Mouse (Mus musculus): ENCODE results near the gene Gm20696.

Gm20696 gene

DNA sequence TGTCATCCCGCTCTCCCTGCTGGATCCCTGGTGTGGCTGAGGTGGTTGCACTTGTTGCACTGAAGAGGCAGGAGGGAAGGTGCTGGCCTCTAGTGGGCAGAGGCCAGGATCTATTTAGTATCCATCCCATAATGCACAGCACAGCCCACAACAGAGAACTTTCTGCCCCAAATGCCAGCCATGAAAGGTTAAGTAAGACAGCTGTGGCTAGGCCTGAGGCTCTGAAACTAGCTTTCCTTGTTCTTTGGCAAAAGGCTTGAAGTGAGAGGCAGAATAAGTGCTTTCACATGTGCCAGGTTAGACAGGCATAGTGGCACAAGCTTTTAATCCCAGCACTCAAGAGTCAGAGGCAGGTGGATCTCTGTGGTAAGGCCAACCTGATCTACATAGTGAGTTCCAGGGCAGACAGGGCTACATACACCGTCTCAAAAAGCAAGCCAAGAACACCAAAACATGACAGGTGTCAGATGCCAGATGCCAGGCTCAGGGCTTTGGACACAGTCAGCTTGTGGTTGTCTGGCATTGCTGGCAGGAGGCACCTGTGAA is 281.5 kb downstream of the Gm20696 start:
- peak; percentile 9 to 17 for DNase-seq

DNA sequence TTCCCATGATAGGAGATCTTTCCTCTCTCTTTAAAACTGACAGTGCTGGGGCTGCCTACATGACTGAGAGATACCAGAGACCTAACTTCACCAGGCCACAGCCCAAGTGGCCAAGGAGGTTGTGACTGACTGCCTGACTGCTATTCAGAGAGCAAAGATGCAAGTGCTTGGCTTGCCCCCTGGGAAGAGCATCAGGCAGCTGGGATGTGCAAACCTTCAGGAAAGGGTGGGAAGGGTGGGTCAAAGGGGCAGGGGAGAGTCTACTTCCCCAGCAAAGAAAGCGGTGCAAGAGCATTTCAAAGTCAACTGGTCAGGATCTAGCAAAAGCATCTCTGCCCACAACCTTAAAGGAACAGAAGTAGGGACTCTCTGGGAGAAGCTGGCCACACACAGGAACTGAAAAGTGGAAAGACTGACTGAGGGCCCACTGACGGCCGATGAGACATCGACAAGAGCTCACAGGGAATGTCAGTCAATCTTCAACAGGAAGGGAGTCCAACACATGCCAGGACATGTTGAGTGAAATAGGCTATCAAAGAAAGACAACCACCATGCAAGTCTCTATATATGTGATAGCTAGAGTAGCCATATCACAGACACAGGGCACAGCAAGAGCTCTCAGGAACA is 282.6 kb downstream of the Gm20696 start:
- DNase-seq: no peak

DNA sequence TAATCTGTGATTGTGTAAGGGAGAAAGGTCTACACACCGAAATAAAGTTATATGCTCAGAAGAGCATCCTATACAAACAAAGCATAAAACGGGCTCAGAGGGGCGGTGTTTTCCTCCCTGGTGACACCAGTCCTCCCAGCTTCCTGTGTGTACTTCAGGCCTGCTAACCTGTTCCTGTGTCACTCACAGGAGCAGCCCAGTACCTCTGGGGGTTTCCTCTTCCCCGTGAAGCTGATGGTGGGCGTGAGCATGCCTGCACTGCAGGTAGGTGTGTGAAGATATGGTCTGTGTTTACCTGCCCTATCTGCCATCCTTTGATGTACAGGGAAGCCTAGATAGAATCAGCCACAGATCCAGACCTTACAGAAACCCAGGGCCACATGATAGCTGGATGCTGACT is 286.5 kb downstream of the Gm20696 start:
- no peak for DNase-seq

DNA sequence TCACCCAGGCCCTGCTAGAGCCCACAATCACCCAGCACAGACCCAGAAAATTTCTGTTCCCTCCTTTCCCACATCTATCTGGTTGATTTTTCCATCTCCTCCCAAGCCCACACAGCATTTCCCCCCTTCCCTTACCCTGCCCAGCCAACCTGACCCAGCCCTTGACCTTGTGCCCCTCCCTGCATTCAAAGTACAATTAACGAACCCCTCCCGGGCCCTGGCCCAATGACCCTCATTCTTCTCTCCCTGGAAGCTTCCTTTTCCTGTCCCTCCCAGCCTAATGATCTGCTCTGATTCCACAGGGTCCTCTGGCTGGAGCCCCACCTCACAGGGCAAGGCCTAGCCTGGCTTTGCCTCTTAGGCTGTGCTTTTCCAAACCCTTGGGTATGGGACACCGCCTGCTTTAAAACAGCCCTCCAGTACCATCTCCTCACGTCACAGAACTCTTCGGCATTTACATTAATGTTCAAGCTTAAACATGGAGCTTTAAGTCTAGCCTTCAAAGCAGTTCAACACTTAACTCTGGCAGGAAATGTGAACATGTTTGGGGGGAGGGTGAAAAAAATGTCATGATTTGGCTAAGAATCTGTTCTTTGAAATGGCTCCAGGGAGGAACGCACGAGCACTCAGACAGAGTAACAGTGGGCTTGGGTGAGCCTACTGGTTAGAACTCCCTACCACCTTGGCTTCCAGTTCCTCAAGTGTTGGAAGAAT is 287.4 kb downstream of the Gm20696 start:
- no peak for DNase-seq

DNA sequence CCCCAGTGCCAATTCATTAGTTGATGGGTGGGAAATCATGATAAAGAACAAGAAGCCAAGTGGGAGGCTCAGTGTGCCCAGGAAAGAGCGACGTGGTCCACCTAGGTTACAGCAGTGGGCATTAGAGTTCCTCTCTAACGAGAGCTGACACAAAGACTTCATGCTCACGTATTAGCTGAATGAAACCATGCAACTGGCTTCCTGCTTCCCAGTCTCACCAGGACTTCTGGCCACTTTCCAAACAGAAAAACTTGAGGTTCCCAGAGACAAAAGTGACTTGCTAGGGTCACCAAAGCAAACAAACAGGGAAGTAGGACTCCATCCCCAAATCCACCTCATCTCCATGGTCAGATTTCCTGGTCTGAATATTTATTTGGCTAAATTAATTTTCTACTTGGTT is 288.9 kb downstream of the Gm20696 start:
- DNase-seq: no peak

DNA sequence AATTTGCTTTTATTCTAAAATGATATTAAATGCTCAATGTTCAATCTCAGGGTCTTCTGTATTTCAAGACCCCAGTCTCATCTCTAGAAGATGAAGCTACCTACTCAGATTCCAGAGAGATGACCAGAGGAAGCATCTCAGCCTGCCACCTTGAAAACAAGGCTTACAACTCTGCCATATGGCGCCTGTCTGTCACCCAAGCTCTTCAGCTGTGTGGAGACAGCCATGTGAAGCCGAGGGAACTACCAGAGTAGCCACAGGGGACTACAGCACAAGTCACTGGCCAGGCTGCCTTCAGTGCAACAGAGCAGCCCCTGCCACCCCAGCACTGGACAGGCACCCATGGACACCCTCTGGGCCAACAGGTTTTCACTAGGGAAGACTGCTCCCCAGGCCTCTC is 289.5 kb downstream of the Gm20696 start:
- peak; percentile 24 to 26 for DNase-seq

DNA sequence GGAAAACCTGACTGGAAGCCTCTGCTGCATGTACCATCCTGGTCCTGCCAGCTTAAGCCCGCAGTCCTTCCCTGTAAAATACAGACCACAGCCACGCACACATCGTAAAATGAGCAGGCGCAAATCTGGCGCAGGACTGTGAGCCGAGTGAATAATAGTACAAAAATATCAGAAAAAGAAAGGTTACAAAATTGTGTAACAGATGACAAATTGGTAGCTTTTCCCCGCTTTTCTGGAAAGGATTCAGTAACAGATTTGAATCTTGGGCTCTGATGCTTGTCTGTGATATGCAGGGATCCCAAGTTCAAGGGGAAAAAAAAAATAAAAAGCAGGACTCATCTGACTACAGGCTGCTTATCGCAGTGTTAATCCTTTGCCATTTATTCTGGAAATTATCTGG is 289.9 kb downstream of the Gm20696 start:
- DNase-seq: no peak

DNA sequence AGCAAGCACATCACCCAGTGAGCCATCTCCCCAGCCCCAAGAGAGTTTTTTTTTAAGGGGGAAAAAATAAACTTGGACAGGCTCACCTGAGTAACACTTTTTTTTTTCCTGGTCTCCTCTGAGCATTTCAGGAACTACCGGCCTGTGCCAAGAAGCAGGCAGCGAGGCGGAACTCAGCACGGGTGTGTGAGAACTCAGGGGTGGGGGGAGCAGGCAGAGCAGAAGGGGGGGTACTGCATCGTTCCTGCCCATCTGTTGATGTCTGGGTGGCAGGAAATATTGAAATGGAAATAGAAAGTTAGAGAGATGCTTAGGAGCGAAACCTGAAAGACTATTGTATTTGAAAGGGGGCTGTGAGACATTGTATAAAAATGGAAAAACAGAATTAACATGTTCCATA is 290.7 kb downstream of the Gm20696 start:
- DNase-seq: no peak

DNA sequence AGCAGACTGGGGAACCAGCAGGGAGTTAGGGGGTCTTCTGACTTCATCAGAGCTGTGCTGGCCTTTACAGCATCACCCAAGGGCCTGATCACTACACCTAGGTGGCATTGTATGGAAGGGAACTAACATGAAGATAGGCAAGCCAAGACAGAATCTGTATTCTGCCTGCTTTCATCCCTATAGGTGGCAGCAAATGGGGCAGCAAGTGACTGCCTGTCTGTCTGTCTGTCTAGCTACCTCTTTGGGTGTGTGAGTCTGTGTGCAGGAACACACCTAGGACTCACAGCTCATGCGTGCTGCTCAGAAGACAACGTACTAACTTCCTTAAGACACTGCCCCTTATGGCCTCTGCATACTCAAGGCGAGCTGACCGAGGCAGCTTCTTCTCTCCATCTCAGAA is 291.2 kb downstream of the Gm20696 start:
- no peak for DNase-seq

DNA sequence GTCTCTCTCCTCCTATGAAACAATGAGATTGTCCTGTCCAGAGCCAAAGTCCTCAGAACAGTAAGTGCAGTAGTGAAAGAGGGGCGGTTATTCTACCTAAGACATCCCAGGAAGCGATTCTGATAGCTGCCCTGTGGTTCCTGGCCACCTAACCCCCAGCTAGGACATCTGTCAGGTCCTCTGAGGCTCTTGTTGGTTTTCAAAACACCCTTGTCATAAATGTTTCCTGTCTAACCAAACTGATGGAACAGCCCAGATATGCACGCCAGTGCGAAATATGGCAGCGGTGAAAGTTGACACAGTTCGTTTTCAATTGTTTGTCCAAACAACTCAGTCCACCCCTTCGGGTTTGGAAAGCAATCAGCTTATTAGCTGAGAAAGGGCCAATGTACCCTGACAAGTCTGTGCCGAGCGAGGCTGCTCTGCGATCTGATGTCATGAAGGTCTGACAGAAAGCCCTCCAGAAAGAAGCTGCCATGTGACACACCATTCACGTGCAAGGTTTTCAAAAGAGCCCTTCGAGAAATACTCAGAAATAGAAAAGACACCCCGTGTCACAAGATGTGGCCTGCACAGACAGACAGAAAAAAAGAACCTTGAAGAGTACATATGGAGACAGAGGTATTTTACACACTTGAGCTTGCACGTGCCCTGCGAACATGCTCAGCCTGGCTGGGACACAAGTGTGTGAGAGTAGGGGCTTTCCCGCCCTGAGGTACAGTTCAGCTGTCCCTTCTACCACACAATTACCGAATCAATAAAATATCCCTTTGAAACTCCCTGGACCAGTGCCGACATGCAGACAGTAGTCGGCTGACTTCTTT is 291.9 kb downstream of the Gm20696 start:
- no peak for DNase-seq

DNA sequence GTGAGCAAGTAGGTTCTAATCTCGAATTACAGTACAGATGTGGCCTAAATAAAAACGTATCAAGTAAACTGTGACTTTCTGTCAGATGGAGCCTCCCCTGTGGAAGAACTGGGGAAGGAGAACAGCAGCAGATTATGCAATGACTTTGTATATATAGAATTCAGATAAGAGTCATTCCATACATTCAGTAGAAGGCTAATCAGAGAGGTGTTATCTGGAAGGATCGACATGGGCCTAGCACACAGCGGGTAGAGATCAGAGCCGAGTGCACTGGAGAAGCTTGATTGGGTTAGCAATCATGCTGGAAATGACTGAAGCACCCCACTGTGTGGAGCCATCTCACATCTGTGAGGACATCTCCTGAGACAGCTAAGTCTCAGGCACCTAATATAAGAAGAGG is 294.2 kb downstream of the Gm20696 start:
- DNase-seq: no peak

DNA sequence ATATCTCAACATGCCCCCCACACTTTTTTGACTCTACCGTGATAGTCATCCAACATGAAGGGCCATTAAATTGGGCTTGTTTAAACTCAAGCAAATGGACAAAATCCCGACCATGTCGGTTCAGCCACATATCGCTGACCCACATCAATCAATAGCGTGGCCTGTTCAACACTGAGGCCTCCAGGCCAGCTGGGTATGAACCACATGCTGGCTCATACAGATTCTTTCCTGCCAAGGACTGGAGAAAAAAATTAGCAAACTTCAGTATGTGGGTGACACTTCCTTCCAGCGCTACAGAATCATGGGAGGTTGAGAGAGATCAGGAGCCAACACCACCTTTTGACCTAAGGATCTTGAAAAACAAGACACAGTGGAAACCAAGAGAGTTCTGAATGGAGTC is 294.6 kb downstream of the Gm20696 start:
- no peak for DNase-seq

DNA sequence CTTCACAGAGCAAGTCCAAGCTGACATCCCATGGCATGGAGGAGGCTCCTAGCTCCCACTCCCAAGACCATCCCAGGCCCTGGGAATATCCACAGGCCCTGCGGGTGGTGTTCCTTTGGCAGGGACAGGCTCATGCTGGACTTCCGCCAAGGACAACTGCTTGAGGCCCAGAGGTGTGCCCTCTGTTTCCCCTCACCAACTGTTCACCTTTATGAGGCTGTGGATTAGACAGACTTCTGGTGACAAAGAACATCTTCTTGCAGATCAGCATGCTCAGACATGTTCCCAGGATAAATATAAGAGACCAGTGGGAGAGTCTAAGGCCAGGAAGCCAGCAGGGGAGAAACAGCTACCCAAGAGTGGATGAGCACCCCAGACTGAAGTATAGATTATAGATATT is 296.7 kb downstream of the Gm20696 start:
- no peak for DNase-seq

DNA sequence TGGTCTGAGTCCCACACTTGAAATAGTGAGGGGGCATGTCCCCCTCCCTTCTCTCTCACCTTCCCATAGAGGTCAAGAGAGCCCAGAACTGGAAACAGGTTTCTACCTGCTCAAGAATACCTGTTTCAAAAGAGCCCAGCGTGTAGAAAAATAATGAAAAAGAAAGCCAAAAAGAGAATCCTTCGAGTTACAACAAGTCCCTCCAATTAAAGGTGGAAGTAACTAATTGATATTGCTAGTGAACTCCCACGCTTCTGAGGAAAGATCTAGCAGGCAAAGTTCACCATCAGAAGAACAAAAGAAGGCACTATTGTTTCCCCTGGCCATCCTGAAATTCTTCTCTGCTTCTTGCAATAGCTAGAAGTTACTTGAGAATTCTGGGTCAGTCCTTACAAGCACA is 297.4 kb downstream of the Gm20696 start:
- DNase-seq: no peak

DNA sequence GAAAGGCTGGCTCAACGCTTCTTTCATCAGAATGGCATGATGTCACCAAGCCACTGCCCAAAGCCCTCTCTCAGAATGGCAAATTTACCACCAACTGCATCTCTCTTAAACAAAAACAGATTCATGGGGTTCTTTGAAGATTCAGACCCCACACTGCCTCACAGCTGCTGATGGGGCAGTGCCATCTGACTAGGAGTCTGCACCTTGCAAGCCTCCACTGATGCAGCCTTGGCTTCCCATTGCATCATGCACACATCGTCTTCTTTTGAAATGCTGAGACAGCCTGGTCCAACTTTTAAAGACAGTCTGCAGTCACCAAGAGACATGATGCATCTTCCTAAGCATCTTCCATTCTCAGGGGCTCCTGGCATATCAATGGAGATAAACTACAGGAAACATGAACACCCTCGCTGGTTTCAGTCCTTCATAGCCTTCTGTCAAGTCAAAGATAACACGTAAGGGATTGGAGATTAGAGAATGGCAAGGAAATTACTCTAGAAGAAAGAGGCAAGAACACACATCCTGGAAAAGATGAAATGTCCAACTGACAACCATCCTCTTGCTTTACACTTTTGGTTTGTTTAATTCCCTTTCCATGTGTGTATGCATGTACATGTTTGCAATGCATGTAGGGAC is 298.4 kb downstream of the Gm20696 start:
- no peak for DNase-seq

DNA sequence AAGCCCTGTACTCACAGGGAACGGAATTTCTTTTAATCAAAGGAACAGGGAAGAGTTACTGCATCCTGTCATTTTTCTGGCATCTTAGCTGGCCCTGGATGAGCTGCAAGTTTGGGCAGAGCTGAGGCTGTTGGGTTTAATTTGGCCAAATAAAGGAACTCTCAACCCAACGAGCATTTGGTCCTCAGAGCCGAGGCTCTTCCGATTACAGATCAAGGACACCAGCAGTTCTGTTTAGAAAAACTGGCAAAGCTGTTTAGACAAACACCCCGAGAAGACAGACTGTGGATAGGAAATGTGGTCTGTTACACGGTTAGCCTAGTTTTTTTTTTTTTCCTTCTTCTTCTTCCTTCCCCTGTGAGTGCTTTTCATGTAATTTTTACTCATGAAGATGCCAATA is 302.1 kb downstream of the Gm20696 start:
- no peak for DNase-seq

DNA sequence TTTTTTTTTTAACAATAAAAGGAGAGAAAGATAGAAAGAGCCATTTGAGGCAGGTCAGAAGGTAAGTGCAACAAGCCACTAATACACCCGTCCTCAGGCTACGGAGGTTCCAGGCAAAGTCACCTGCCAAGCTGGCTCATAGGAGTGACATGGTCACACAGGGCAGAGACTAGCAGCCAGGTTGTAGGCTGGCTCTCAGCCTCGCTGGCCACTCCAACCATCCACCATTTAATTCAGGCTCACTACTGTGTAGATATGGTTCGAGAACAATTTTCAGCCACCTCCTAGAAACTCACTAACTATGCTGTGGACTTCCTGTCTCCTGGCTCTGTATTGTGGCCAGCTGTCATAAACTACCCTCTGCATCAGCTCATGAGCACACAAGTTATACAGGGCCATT is 306.0 kb downstream of the Gm20696 start:
- no peak for DNase-seq

DNA sequence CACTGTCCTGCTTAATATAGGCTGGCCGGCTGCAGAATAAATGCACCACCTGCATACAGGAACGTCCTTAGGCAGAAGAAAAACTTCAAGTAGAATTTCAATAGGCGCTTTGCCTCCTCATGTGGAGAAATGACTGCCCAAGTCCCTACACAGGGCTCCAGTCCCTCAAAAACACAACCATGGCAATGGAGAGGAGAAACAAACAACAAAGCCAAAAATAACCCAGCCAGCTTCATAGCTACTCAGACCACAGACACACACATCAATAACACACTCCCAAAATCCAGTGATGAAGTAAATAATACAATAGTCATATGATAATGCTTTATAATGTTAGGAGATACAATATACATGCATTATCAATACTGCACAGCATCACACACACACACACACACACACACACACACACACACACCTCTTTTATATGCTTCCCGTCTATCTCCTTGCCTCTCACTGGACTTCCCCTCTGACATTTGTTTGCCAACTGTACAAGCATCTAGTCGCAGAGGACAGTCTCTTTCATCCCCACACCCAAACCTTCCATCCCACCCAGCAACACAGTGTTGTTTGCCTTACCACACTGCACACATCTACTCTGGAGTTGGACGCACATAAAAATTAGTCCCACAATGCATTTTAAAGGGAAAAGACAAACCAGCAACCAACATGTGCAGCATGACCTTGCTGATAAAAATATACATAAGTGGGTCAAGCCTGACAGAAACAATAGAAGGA is 306.7 kb downstream of the Gm20696 start:
- DNase-seq: no peak

DNA sequence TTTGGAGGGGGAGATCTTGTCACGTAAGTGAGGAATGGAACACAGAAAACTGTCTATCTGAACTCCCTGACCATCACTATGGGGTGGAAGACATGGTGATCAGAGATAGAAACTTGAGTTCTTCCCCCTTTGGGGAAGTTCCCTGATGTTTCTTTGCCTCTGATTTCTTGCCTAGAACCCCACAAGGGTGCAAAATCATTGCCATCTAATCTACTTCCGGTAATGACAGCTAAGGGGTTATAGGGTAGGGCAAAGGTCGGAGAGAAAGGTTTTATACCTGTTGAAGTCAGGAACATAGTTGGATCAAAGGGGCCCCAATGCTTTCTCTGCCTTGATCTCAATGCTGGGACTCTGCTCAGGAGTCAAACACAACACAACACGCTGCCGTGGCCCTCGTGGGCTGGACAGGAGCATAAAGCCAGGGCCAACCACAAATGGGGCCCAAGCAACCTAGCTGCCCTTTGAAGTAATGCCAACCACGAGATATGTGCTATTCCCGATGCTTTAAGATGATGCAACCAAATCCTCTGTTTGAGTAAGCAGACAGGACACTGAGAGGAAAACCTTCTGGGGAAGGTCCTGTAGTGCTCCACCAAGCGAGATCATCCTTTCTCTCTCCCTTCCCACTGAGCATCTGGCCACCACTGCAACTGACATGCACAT is 307.4 kb downstream of the Gm20696 start:
- DNase-seq: no peak

DNA sequence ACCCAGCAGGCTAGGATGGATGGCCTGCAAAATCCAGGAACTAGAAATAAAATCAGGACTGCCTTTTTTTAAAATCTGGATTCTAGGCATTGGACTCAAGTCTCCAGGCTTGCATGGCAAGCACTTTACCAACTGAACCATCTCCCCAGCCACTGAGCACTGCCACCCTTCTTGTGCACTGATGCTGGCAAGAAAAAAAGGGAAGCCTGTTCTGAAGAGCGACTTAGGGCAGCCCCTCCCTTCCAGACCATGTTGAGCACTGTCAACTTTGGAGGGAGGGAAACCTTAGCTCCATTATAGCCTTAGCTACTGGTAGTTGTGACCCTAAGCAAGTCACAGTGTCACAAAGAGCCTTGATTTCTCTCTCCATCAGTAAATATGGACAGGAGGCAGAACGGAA is 308.7 kb downstream of the Gm20696 start:
- no peak for DNase-seq

DNA sequence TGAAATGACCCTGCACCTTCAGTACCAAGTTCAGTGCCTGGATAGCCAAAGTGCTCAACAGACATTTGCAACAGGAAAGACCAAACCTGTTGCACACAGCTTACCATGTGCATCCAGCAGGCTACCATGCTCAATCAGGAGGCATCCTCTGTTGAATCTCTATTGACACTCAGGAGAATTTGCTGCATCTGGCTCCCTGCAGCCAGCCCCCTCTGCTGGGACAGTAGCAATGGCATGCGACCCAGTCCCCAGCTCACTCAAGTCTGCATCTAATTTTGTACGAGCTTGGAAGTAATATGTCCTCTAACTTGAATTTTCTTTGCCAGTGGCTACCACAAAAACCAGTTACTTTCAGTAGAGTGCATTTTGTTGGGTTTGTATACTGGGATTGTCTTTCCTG is 312.3 kb downstream of the Gm20696 start:
- no peak for DNase-seq

DNA sequence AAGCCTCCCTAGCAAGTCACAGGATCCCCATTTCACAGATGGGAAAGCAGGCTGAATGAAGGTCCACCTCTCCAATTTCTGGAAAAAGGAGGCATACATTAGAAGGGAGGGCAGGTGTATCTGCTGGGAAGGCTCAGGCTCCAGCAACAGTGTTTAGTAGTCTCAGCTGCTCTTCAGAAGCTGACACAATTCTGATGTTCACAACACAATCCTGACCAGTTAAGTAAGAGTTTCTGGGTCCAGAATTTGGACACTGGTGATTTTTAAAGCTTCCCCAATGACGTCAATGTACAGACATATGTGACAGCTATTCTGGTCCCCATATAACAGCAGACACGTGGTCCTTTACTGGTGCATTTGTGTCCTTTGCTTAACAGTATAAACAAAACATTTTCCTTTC is 313.2 kb downstream of the Gm20696 start:
- no peak for DNase-seq

Data from cerebellum, postnatal 36 days (tissue).